Mouse (Mus musculus) limb, embryonic 14.5 days (tissue): Measurements from ENCODE around the gene Pspc1. TPM values are rescaled to one million over a fixed set of nuclear protein-coding genes. Genes with fewer than 3 reads are reported as not detected.
"Not testable (repeated sequence)": the region's sequence is repeated elsewhere in the genome, so short reads cannot be mapped to it uniquely, and the experiment has no call there.

Experiments used
- ATAC-seq: fragments of 200-750 bp; cut with Nextera tagmentation; 2 replicates; pipeline ENCODE4 v1.8.0; 2017; ENCODE audit warnings: low read depth, moderate number of reproducible peaks, moderate TSS enrichment; ENCODE audit not compliant: low FRiP score
- DNase-seq: peaks from one replicate; pipeline ENCODE4 v3.0.0-alpha.2; 2015; ENCODE audit warnings: low spot score
- H3K27ac ChIP-seq: fragments of 300-500 bp; sonication (generic); replicated peaks from 2 replicates; pipeline ENCODE4 v1.5.1; 2014; ENCODE audit warnings: low read depth, mild to moderate bottlenecking, low read length, moderate library complexity, mixed read lengths
- H3K27me3 ChIP-seq: fragments of 300-500 bp; sonication (generic); 2 replicates; pipeline ENCODE4 v1.6.1; 2014; ENCODE audit warnings: low read length, mixed read lengths; ENCODE audit not compliant: control insufficient read depth, insufficient read depth
- H3K36me3 ChIP-seq: fragments of 300-500 bp; sonication (generic); 2 replicates; pipeline ENCODE4 v1.6.1; 2014; ENCODE audit warnings: mild to moderate bottlenecking, low read length, moderate library complexity, mixed read lengths; ENCODE audit not compliant: control insufficient read depth, insufficient read depth
- H3K4me1 ChIP-seq: fragments of 300-500 bp; sonication (generic); 2 replicates; pipeline ENCODE4 v1.6.1; 2014; ENCODE audit warnings: antibody characterized with exemption, low read length, mixed read lengths; ENCODE audit not compliant: control insufficient read depth, insufficient read depth
- H3K4me2 ChIP-seq: fragments of 300-500 bp; sonication (generic); replicated peaks from 2 replicates; pipeline ENCODE4 v1.6.1; 2014; ENCODE audit warnings: low read depth, mild to moderate bottlenecking, low read length, moderate library complexity; ENCODE audit not compliant: severe bottlenecking
- H3K4me3 ChIP-seq: fragments of 300-500 bp; sonication (generic); replicated peaks from 2 replicates; pipeline ENCODE4 v1.5.1; 2014; ENCODE audit warnings: low read length
- H3K9ac ChIP-seq: fragments of 300-500 bp; sonication (generic); 2 replicates; pipeline ENCODE4 v1.6.1; 2014; ENCODE audit warnings: mild to moderate bottlenecking, low read depth, low read length, moderate library complexity; ENCODE audit not compliant: severe bottlenecking
- H3K9me3 ChIP-seq: fragments of 300-500 bp; sonication (generic); 2 replicates; pipeline ENCODE4 v1.6.1; 2016; ENCODE audit warnings: low read length; ENCODE audit not compliant: control insufficient read depth
- POLR2A ChIP-seq: fragments of 200-500 bp; IDR thresholded peaks from 2 replicates; pipeline ENCODE4 v1.8.0; 2012; ENCODE audit warnings: inconsistent platforms, mild to moderate bottlenecking, moderate library complexity, borderline replicate concordance; ENCODE audit not compliant: insufficient read depth, insufficient read length; ENCODE audit errors: extremely low read depth
- WGBS: fragments of 180-500 bp; shearing (Covaris S2); extraction: QIAGEN DNeasy Blood & Tissue Kit; methylation state at CpG from one replicate; pipeline ENCODE4 v1.1.7; 2014; 5-methylcytosine and 5-hydroxymethylcytosine counted together
- polyA plus RNA-seq, 2 experiments: library from polyadenylated mRNA; depleted of rRNA in 1 of 2; stranded (reverse) in 1 of 2; unstranded in 1 of 2; fragments of >200 nt; fragmentation: Nextera tagmentation in 1 of 2; extraction: Ambion mirVana in 1 of 2; gene quantifications; 2 replicates each; pipeline versions ENCODE4 v1.2.1 to v1.2.3; 2012 to 2014

Pspc1 gene
- polyA plus RNA-seq, 2 experiments, result 23.8 to 41.5 TPM

DNA sequence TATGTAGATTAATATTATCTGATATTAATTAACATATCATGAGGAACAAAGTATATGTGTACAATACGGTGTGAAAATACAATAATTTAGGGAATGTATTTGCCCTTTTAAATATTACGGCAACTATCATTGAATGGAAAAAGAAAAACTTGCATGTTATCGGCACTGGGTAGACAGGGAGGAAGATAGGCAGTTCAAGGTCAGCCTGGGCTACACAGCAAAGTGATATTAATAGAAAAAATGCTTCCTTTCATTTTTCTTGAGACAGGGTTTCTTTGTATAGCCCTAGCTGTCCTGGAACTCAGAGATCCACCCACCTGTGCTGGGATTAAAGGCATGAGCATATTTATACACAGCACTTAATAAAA is 801 bp upstream of the Pspc1 start:
- Histone ChIP-seq H3K36me3 (no peaks in the 10 kb centered on the region), H3K4me3 (peak overlapping the region; percentile 97), H3K9ac (peak overlapping the region; percentile 84), H3K4me1 (peaks cover 17% of the 10 kb centered on the region), H3K9me3 (no peaks in the 10 kb centered on the region), H3K27me3 (no peaks in the 10 kb centered on the region), H3K4me2 (peak overlapping the region; percentile 73), H3K27ac (peak overlapping the region; percentile 95)
- TF ChIP-seq POLR2A, result no peak
- no peak for ATAC-seq
- WGBS, result 46% methylated on average over 3 of the region's 3 CpGs
- no peak for DNase-seq

DNA sequence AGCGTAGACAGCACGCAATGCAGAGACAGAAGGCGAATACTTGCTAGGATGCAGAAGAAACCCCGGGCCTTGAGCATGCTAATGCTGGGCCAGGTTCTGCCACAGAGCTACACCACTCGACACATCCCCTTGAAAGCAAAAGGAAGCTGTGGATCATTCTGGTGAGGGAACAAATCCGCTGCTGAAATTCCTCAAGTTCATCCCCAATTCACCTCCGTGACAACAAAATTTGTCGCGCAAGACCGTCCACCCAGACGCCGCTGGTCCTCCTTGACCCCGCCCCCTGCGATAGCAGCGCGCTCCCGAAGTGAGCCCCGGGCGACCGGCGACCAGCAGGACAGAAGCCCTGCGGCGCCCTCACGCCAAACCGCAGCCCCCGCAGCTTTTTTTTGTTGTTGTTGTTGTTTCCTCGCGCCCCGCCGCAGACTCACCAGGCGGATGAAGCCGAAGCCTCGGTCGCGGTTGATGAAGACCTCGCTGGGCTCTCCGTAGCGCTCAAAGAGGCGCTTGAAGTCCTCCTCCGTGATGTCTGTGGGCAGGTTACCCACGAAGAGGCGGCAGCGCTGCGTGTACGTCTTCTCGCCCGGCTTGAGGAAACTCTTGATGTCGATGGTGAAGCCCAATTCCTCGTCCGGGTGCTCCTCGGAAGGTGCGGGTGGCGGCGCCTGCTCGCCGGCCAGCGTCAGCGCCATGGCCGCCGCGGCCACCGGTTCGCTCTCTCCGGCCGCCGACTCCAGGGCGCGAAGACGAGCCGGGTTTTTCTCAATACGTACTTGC is 568 bp downstream of the Pspc1 start:
- peak; percentile 18 for DNase-seq
- peak overlapping the region; percentile 73 for H3K4me2 ChIP-seq
- H3K4me1 ChIP-seq, result peaks cover 20% of the 10 kb centered on the region
- H3K4me3 ChIP-seq, result peak overlapping the region; percentile 97
- WGBS, result under 1% methylated on average over 70 of the region's 71 CpGs
- no peaks in the 10 kb centered on the region for H3K9me3 ChIP-seq
- TF ChIP-seq POLR2A, result no peak
- peak overlapping the region; percentile 95 for H3K27ac ChIP-seq
- H3K36me3 ChIP-seq, result no peaks in the 10 kb centered on the region
- peak overlapping the region; percentile 84 for H3K9ac ChIP-seq
- H3K27me3 ChIP-seq, result no peaks in the 10 kb centered on the region
- peak; percentile 24 for ATAC-seq

DNA sequence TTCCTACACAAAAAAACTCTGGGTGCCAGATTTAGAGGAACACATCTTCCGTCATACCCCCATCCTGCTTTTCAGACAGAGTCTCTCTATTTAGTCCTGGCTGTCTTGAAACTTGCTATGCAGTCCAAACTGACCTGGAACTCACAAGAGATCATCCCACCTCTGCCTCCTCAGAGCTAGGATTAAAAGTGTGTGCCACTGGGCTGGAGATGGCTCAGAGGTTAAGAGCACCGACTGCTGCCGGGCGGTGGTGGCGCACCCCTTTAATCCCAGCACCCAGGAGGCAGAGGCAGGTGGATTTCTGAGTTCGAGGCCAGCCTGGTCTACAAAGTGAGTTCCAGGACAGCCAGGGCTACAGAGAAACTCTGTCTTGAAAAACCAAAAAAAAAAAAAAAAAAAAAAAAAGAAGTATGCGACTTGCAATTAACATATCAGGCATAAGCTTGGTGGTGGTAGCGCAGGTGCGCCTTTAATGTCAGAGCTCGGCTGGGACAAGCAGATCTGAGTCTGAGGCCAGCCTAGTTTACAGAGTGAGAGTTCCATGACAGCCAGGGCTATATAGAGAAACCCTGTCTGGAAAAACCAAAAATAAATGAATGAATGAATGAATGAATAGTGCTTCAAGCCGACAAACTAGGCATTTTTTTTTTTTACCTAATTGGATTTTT is 1.4 kb downstream of the Pspc1 start:
- H3K4me1 ChIP-seq, result peaks cover 20% of the 10 kb centered on the region
- H3K9me3 ChIP-seq, result no peaks in the 10 kb centered on the region
- no peaks in the 10 kb centered on the region for H3K27me3 ChIP-seq
- H3K4me3 ChIP-seq, result peak overlapping the region; percentile 97
- no peak for ATAC-seq
- H3K4me2 ChIP-seq, result peak overlapping the region; percentile 73
- H3K36me3 ChIP-seq, result peaks cover 6% of the 10 kb centered on the region
- TF ChIP-seq POLR2A, result no peak
- DNase-seq, result no peak
- no peak overlapping the region for H3K27ac ChIP-seq
- WGBS, result 33% methylated on average over 11 of the region's 11 CpGs
- H3K9ac ChIP-seq, result peak overlapping the region; percentile 84

DNA sequence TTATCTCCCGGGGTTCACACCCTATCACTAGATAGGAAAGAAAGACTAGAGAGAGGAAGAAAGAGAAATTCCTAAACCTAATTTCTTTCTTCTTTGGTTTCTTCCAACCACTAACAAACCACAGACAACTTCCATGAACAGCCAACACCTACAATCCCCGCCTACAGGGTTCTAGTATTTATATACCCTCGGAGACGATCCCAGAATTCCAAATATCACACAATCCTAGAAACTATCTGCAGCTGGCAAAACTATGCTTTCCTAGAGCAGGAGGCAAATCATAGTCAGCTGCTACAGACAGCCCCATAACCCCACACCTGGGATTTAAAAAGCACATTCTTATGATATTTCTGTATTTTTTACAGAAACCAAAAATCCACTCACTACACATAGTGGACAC is 2.7 kb downstream of the Pspc1 start:
- TF ChIP-seq POLR2A, result no peak
- H3K9me3 ChIP-seq, result no peaks in the 10 kb centered on the region
- H3K4me1 ChIP-seq, result peaks cover 20% of the 10 kb centered on the region
- peaks cover 18% of the 10 kb centered on the region for H3K36me3 ChIP-seq
- H3K9ac ChIP-seq, result no peak overlapping the region
- no peak overlapping the region for H3K27ac ChIP-seq
- peak; percentile 14 for DNase-seq
- 55% methylated on average over 4 of the region's 4 CpGs for WGBS
- ATAC-seq, result no peak
- H3K4me2 ChIP-seq, result peak overlapping the region; percentile 30; the same call in 1 of the 2 replicates
- H3K4me3 ChIP-seq, result peak overlapping the region; percentile 16
- H3K27me3 ChIP-seq, result no peaks in the 10 kb centered on the region

DNA sequence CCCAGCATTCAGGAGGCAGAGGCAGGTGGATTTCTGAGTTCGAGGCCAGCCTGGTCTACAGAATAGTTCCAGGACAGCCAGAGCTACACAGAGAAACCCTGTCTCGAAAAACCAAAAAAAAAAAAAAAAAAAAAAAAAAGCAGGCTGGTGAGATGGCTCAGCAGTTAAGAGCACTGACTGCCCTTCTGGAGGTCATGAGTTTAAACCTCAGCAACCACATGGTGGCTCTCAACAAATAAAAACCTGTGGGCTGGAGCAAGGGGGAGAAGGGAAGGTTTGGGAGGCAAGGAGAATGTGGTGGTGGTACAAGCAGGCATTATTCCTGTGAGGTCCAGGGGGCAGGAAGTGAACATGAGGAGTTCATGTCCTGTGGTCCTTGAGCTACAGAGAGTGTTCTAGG is 11.7 kb downstream of the Pspc1 start:
- 88% methylated on average over 2 of the region's 2 CpGs for WGBS

DNA sequence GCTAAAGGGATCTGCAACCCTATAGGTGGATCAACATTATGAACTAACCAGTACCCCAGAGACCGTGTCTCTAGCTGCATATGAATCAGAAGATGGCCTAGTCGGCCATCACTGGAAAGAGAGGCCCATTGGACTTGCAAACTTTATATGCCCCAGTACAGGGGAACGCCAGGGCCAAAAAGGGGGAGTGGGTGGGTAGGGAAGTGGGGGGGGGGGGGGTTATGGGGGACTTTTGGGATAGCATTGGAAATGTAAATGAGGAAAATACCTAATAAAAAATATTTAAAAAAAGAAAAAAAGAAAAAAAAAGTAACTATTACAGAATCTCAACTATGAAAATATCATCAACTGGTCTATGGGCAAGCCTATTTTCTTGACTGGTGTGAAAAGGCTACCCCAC is 13.0 kb downstream of the Pspc1 start:
- WGBS, result 91% methylated on average over 2 of the region's 3 CpGs
- not testable (repeated sequence) for H3K4me3 ChIP-seq, H3K27me3 ChIP-seq, ATAC-seq, H3K4me2 ChIP-seq, H3K4me1 ChIP-seq, H3K9me3 ChIP-seq, H3K27ac ChIP-seq, H3K9ac ChIP-seq, DNase-seq
- H3K36me3 ChIP-seq, result peaks cover 53% of the 10 kb centered on the region

More for the DNA sequence above, 11.7 kb downstream of the Pspc1 start:
- H3K27ac ChIP-seq, DNase-seq, ATAC-seq, H3K4me2 ChIP-seq, H3K27me3 ChIP-seq, H3K4me1 ChIP-seq, H3K4me3 ChIP-seq, H3K9me3 ChIP-seq, H3K9ac ChIP-seq: not testable (repeated sequence)
- H3K36me3 ChIP-seq, result peaks cover 52% of the 10 kb centered on the region
